Mouse (Mus musculus) mesoderm, embryonic 11.5 days (tissue): ENCODE data around the gene A630095N17Rik.

Experiments
- DNase-seq: peaks from one replicate; pipeline ENCODE4 v3.0.0-alpha.2; 2012; ENCODE audit warnings: low read depth, low spot score

Gene A630095N17Rik

GRCm38 (mm10) chr1:75214442-75214841 is 17.5 kb downstream of the A630095N17Rik start:
- DNase-seq, result no peak

- DNase-seq, result no peak
Measured at GRCm38 (mm10) chr1:75213096-75213495, 18.8 kb downstream of the A630095N17Rik start.

GRCm38 (mm10) chr1:75212542-75212941 is 19.4 kb downstream of the A630095N17Rik start:
- DNase-seq, result no peak

- no peak for DNase-seq
Measured at GRCm38 (mm10) chr1:75211141-75211708, 20.7 kb downstream of the A630095N17Rik start.

GRCm38 (mm10) chr1:75210136-75211087 is 21.5 kb downstream of the A630095N17Rik start, which contains the start of the genes Glb1l and Stk16:
Gene Glb1l (minus strand): TSS chr1:75210813.
Gene Stk16 (plus strand): TSS chr1:75210838.
- DNase-seq, result peak; percentile 97

GRCm38 (mm10) chr1:75208967-75209678 is 22.8 kb downstream of the A630095N17Rik start:
- peak; percentile 37 for DNase-seq

- DNase-seq, result no peak
Measured at GRCm38 (mm10) chr1:75201236-75201635, 30.7 kb downstream of the A630095N17Rik start.

- DNase-seq, result no peak
Measured at GRCm38 (mm10) chr1:75192452-75192851, 39.5 kb downstream of the A630095N17Rik start.

GRCm38 (mm10) chr1:75191622-75192402 is 40.1 kb downstream of the A630095N17Rik start, which contains the start of the genes Ankzf1 and Atg9a:
Gene Ankzf1 (plus strand): TSS chr1:75192151.
Gene Atg9a (minus strand): TSS chr1:75192196.
- DNase-seq, result peak; percentile 98

GRCm38 (mm10) chr1:75191258-75191621 is 40.7 kb downstream of the A630095N17Rik start:
- DNase-seq, result no peak

- no peak for DNase-seq
Measured at GRCm38 (mm10) chr1:75190577-75190976, 41.3 kb downstream of the A630095N17Rik start.

- DNase-seq, result no peak
Measured at GRCm38 (mm10) chr1:75187914-75188483, 43.9 kb downstream of the A630095N17Rik start.

- DNase-seq, result no peak
Measured at GRCm38 (mm10) chr1:75187126-75187525, 44.8 kb downstream of the A630095N17Rik start.

GRCm38 (mm10) chr1:75185495-75185894 is 46.4 kb downstream of the A630095N17Rik start:
- no peak for DNase-seq

GRCm38 (mm10) chr1:75182160-75182559 is 49.7 kb downstream of the A630095N17Rik start:
- no peak for DNase-seq

GRCm38 (mm10) chr1:75181377-75181870 is 50.5 kb downstream of the A630095N17Rik start:
- DNase-seq, result no peak

- DNase-seq, result no peak
Measured at GRCm38 (mm10) chr1:75180741-75181140, 51.2 kb downstream of the A630095N17Rik start.

GRCm38 (mm10) chr1:75180105-75180590 is 51.8 kb downstream of the A630095N17Rik start, which contains the start of gene Abcb6:
Gene Abcb6 (minus strand): TSS chr1:75180392.
- DNase-seq, result peak; percentile 89

GRCm38 (mm10) chr1:75179334-75180104 is 52.4 kb downstream of the A630095N17Rik start:
- no peak for DNase-seq
